Mouse (Mus musculus) ES-Bruce4 (cell line): ENCODE data around the gene Mfsd14a.

Experiments
- CTCF ChIP-seq: IDR thresholded peaks from one replicate; pipeline ENCODE4 v1.8.1; 2011; ENCODE audit warnings: low read depth, low read length
- EP300 ChIP-seq: IDR thresholded peaks from 2 replicates; pipeline ENCODE4 v1.6.1; 2011; ENCODE audit warnings: low read depth, low read length; ENCODE audit not compliant: insufficient read depth
- POLR2A ChIP-seq: IDR thresholded peaks from one replicate; pipeline ENCODE4 v1.8.1; 2011; ENCODE audit warnings: low read length; ENCODE audit not compliant: insufficient read depth

DNA sequence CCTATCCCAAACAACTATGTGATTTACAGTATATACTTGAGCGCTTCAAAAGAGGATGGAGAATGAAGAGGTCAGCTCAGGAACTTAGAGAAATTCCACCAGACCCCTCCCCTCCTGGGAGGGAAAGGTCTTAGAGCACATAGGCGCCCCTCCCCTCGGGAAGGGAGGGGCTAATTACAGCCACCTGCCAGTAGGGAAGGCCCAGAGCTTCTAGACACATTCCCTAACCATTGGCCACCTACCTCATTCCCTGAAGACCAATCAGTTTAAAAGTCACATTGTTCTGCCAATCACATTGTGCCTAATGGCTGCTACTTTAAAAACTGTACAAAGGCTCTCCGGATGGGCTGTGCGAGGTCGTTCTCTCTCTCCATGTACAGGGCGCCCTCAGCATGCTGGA lies 39.8 kb downstream of the Mfsd14a start:
- no peak for TF ChIP-seq CTCF
- TF ChIP-seq EP300: no peak
- TF ChIP-seq POLR2A: no peak
